Mouse (Mus musculus) gastrocnemius, adult 2 months (tissue): ENCODE measurements around the gene Rxra. TPM values are rescaled to one million over a fixed set of nuclear protein-coding genes. Genes with fewer than 3 reads are reported as not detected.

Experiments
- DNase-seq: peaks from one replicate; pipeline ENCODE4 v3.0.0; 2022
- H3K27ac ChIP-seq: fragments of 200-600 bp; 2 replicates; pipeline ENCODE4 v1.8.1; 2022; ENCODE audit warnings: mild to moderate bottlenecking
- H3K4me3 ChIP-seq: fragments of 200-600 bp; 2 replicates; pipeline ENCODE4 v1.8.1; 2022; ENCODE audit warnings: mild to moderate bottlenecking, moderate library complexity
- CTCF ChIP-seq: fragments of 200-600 bp; IDR thresholded peaks from 2 replicates; pipeline ENCODE4 v1.8.1; 2022; ENCODE audit warnings: antibody characterized with exemption, mild to moderate bottlenecking, moderate library complexity
- intact Hi-C: fragments of 180-260 bp; cut with DNase I; formaldehyde crosslinking; loops from one replicate; pipeline ENCODE4 v1.15.1; 2025
- total RNA-seq, 2 experiments: library from RNA; stranded (reverse); gene quantifications; 2 replicates each; pipeline ENCODE4 v1.2.3; 2021

Rxra gene
- total RNA-seq, 2 experiments from 2014 or later: 118 to 120 TPM

GRCm38 (mm10) chr2:27779291-27779866, 103.1 kb downstream of the Rxra start:
- DNase-seq: peak; percentile 84
- no peak overlapping the region for H3K4me3 ChIP-seq
- intact Hi-C loops: no loop called here
- no peak for TF ChIP-seq CTCF
- H3K27ac ChIP-seq: peak overlapping the region; percentile 55

- H3K27ac ChIP-seq: peak overlapping the region; percentile 55
- intact Hi-C loops: loop anchor here (5.0 kb wide), 1 partner anchor 67 kb away; no protein-coding TSS in a partner anchor
Observed at GRCm38 (mm10) chr2:27780162-27780561, 103.9 kb downstream of the Rxra start.

GRCm38 (mm10) chr2:27785363-27785762, 109.1 kb downstream of the Rxra start:
- Histone ChIP-seq H3K27ac (peak overlapping the region; percentile 60), H3K4me3 (no peak overlapping the region)
- intact Hi-C loops: no loop called here
- DNase-seq: peak; percentile 16
- no peak for TF ChIP-seq CTCF

More at GRCm38 (mm10) chr2:27780162-27780561, 103.9 kb downstream of the Rxra start:
- no peak overlapping the region for H3K4me3 ChIP-seq
- no peak for TF ChIP-seq CTCF
- no peak for DNase-seq

- TF ChIP-seq CTCF: no peak; the same call in 1 of the 2 replicates
- H3K27ac ChIP-seq: peak overlapping the region; percentile 60
- DNase-seq: peak; percentile 84
- intact Hi-C loops: no loop called here
- no peak overlapping the region for H3K4me3 ChIP-seq
Observed at GRCm38 (mm10) chr2:27785973-27786417, 109.8 kb downstream of the Rxra start.

- no peak overlapping the region for H3K27ac ChIP-seq
- DNase-seq: no peak
- no peak overlapping the region for H3K4me3 ChIP-seq
- intact Hi-C loops: no loop called here
- TF ChIP-seq CTCF: no peak
Observed at GRCm38 (mm10) chr2:27791571-27791970, 115.3 kb downstream of the Rxra start.

DNA sequence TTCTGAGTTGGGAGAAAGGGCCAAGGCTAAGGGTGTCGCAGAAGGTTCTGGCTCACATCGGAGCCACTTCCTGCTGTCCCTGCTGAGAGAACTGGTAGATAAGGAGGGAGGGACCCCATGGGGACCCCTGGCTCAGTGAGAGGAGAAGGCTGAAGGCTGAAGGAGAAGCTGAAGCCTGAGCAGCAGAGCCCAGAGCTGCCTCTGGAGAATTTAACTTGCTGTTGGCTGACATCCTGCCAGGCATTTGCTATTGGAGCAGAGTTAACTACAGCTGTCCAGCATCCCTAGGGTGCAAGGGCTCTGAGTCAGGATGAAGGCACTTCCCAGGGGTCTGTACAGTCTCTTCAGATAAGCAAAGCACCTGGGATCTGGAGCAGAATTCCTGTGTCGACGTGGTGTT, 122.8 kb downstream of the Rxra start:
- TF ChIP-seq CTCF: no peak
- Histone ChIP-seq H3K27ac (peak overlapping the region; percentile 66), H3K4me3 (no peak overlapping the region)
- intact Hi-C loops: no loop called here
- peak; percentile 59 for DNase-seq

- no peak overlapping the region for H3K27ac ChIP-seq
- H3K4me3 ChIP-seq: no peak overlapping the region
- TF ChIP-seq CTCF: no peak
- no peak for DNase-seq
- intact Hi-C loops: no loop called here
Observed at GRCm38 (mm10) chr2:27801041-27801440, 124.8 kb downstream of the Rxra start.

DNA sequence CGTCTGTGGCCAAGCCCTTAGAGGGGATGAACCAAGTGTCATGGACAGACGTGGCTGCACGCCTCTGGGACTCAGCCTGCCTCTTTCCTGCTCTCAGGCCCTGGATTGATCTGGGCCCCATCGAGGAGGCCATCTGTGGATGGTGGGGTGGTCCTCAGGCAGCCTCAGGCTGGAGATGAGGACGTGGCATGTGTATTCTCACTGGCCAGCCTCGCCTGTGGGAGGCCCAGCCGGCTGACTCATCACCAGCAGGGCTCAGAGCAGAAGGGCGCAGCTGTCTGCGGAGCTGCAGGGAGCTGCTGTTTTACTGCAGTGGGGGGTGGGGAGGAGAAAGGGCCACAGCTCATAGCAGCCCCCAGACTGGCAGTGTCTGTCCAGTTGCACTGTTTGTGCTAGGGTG, 126.3 kb downstream of the Rxra start:
- Histone ChIP-seq H3K4me3 (no peak overlapping the region), H3K27ac (peak overlapping the region; percentile 76)
- intact Hi-C loops: no loop called here
- TF ChIP-seq CTCF: no peak
- peak; percentile 77 for DNase-seq

- DNase-seq: no peak
- no peak for TF ChIP-seq CTCF
- Histone ChIP-seq H3K4me3 (no peak overlapping the region), H3K27ac (no peak overlapping the region)
- intact Hi-C loops: no loop called here
Observed at GRCm38 (mm10) chr2:27806691-27807090, 130.5 kb downstream of the Rxra start.

DNA sequence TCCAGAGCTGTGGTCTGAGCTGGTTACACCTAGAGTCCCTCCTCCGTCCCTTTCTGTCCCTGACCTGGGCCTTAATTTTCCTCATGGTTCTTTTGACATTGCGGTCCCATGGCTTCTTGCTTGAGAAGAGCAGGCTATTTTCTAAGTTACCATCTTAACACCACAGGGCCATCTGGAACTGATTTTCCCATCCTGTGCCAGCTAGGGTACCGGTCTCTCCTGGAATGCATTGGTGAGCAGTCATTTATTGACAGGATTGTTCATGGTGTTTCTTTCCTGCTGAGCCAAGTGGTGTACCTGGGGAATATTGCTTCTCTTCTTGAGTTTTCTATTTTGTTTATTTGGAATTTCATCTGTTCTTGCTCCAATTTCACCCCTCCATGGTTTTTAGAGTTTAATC, 131.4 kb downstream of the Rxra start:
- no peak for TF ChIP-seq CTCF
- intact Hi-C loops: no loop called here

DNA sequence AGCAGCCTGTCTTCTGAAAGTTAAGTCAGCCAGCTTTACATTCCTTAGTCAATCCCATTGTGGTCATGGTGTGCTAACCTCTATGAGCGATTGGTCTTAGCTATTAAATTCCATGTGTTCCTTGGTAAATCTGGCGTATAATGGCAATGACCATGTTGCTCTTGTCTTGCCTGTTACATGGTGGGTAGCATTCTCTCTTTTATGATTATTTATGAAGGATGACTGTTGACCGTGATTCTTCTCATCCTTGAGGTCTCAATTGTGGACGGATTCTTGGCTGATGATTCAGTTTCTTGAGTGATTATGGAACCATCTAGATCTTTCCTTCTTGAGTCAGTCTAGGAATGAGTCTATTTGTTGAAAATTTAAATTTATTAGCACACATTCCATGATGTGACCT, 133.7 kb downstream of the Rxra start:
- intact Hi-C loops: no loop called here
- Histone ChIP-seq H3K4me3 (no peak overlapping the region), H3K27ac (no peak overlapping the region)
- DNase-seq: no peak
- TF ChIP-seq CTCF: no peak

More for the DNA sequence above, 131.4 kb downstream of the Rxra start:
- H3K4me3 ChIP-seq: no peak overlapping the region
- no peak overlapping the region for H3K27ac ChIP-seq
- DNase-seq: no peak

Other genes starting within 250 kb of the Rxra start
- gene Vav2, start 249.4 kb upstream of the Rxra start, total RNA-seq: 1 to 10 TPM; 2.0 to 4.3 TPM
- gene Brd3os, start 234.1 kb upstream of the Rxra start, total RNA-seq: 1 to 10 TPM in 1 of 2 experiments, under 1 TPM in 1; 0.61 to 1.0 TPM
- 10 to 100 TPM; 20.8 to 32.2 TPM for gene Brd3, start 168.8 kb upstream of the Rxra start, total RNA-seq
- gene Wdr5, start 161.3 kb upstream of the Rxra start, total RNA-seq: 10 to 100 TPM; 18.8 to 21.3 TPM
- gene Col5a1, start 210.0 kb downstream of the Rxra start, total RNA-seq: 10 to 100 TPM; 15.9 to 20.9 TPM